Mouse (Mus musculus) hindbrain, embryonic 14.5 days (tissue): ENCODE results near the gene Ndufv1. TPM values are rescaled to one million over a fixed set of nuclear protein-coding genes. Genes with fewer than 3 reads are reported as not detected.

Source experiments
- polyA plus RNA-seq: library from polyadenylated mRNA; unstranded; fragments of >200 nt; fragmentation: Nextera tagmentation; extraction: Ambion mirVana; gene quantifications from 2 replicates; pipeline ENCODE4 v1.2.1, GENCODE M21; 2014

The Ndufv1 gene
- polyA plus RNA-seq, 1 experiment from 2014 or later: 242 TPM

Other genes starting within 250 kb of the Ndufv1 start
- gene Kmt5b, start 245.4 kb downstream of the Ndufv1 start, polyA plus RNA-seq: 56.9 and 57.9 TPM in 2 replicates
- 54.7 and 60.8 TPM in 2 replicates for gene Chka, start 161.0 kb downstream of the Ndufv1 start, polyA plus RNA-seq
- gene Tcirg1, start 105.7 kb downstream of the Ndufv1 start, polyA plus RNA-seq: 11.6 and 13.3 TPM in 2 replicates
- gene Ndufs8, start 100.0 kb downstream of the Ndufv1 start, polyA plus RNA-seq: 310 and 332 TPM in 2 replicates
- 2.4 and 3.3 TPM in 2 replicates for gene Aldh3b1, start 83.0 kb downstream of the Ndufv1 start, polyA plus RNA-seq
- gene Unc93b1, start 77.6 kb downstream of the Ndufv1 start, polyA plus RNA-seq: 9.7 and 10.4 TPM in 2 replicates
- gene Aldh3b3, start 54.2 kb downstream of the Ndufv1 start, polyA plus RNA-seq: not detected in 2 replicates
- gene Aldh3b2, start 40.5 kb downstream of the Ndufv1 start, polyA plus RNA-seq: 0.13 and 0.32 TPM in 2 replicates
- gene Acy3, start 26.2 kb downstream of the Ndufv1 start, polyA plus RNA-seq: 2.1 and 3.6 TPM in 2 replicates
- gene Tbx10, start 20.1 kb downstream of the Ndufv1 start, polyA plus RNA-seq: 0.46 TPM in 2 replicates
- 23.5 TPM in 2 replicates for gene Nudt8, start 12.2 kb downstream of the Ndufv1 start, polyA plus RNA-seq
- gene Gm49405, start 12.2 kb downstream of the Ndufv1 start, polyA plus RNA-seq: 2.7 and 3.4 TPM in 2 replicates
- gene Doc2g, start 9.5 kb downstream of the Ndufv1 start, polyA plus RNA-seq: 4.1 and 5.0 TPM in 2 replicates
- gene Gstp1, start 25.2 kb upstream of the Ndufv1 start, polyA plus RNA-seq: 477 and 497 TPM in 2 replicates
- 1.7 TPM in 1 of 2 replicates, not detected in the other for gene Gstp2, start 33.2 kb upstream of the Ndufv1 start, polyA plus RNA-seq
- not detected in 2 replicates for gene Gstp3, start 46.8 kb upstream of the Ndufv1 start, polyA plus RNA-seq
- not detected in 2 replicates for gene Cabp2, start 68.8 kb upstream of the Ndufv1 start, polyA plus RNA-seq
- 79.2 and 82.1 TPM in 2 replicates for gene Cdk2ap2, start 84.4 kb upstream of the Ndufv1 start, polyA plus RNA-seq
- 70.0 and 74.7 TPM in 2 replicates for gene Pitpnm1, start 87.2 kb upstream of the Ndufv1 start, polyA plus RNA-seq
- gene Aip, start 113.1 kb upstream of the Ndufv1 start, polyA plus RNA-seq: 93.8 and 99.7 TPM in 2 replicates
- gene Gpr152, start 127.0 kb upstream of the Ndufv1 start, polyA plus RNA-seq: not detected in 2 replicates
- 0.11 and 0.26 TPM in 2 replicates for gene Cabp4, start 131.2 kb upstream of the Ndufv1 start, polyA plus RNA-seq
- 102 TPM in 2 replicates for gene Coro1b, start 135.8 kb upstream of the Ndufv1 start, polyA plus RNA-seq
- gene Ptprcap, start 140.8 kb upstream of the Ndufv1 start, polyA plus RNA-seq: 0.44 and 0.68 TPM in 2 replicates
- gene Rps6kb2, start 150.5 kb upstream of the Ndufv1 start, polyA plus RNA-seq: 35.8 and 39.7 TPM in 2 replicates
- 5.3 and 6.0 TPM in 2 replicates for gene Carns1, start 162.7 kb upstream of the Ndufv1 start, polyA plus RNA-seq
- 0.43 and 0.68 TPM in 2 replicates for gene Tbc1d10c, start 178.5 kb upstream of the Ndufv1 start, polyA plus RNA-seq
- 581 and 604 TPM in 2 replicates for gene Ppp1ca, start 179.3 kb upstream of the Ndufv1 start, polyA plus RNA-seq
- 19.4 and 22.5 TPM in 2 replicates for gene Rad9a, start 188.9 kb upstream of the Ndufv1 start, polyA plus RNA-seq
- gene Clcf1, start 201.4 kb upstream of the Ndufv1 start, polyA plus RNA-seq: 0.51 and 0.53 TPM in 2 replicates
- not detected in 2 replicates for gene AC109138.7, start 201.6 kb upstream of the Ndufv1 start, polyA plus RNA-seq
- gene Pold4, start 219.1 kb upstream of the Ndufv1 start, polyA plus RNA-seq: 18.8 and 20.4 TPM in 2 replicates